Mouse (Mus musculus): ENCODE data around the gene Ick.
"Not testable (repeated sequence)": the region's sequence is repeated elsewhere in the genome, so short reads cannot be mapped to it uniquely, and the experiment has no call there.

Gene Ick

DNA sequence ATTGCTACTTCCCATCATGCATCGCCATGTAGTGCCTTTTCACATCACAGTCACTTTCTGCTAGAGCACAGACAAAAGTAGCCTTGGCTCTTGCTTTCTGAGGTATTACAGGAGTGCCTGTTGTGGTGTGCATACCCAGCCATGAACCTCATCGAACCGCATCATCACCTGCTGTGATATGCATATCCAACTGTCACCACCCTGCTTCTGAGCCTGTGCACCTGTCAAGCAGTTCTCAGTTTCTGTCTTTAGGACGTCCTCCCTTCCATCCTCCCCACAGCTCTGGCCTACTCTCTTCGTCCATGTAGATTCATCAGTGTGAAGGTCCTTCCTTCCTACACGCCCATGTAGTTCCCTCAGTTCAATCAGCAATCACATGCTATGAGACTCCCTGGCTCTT lies 39.2 kb downstream of the Ick start:
- no peak for DNase-seq (ENCODE audit: low read depth, low spot score)

GRCm38 (mm10) chr9:78149770-78150169 lies 40.8 kb downstream of the Ick start:
- DNase-seq (ENCODE audit: low read depth, low spot score): peak; percentile 22

DNA sequence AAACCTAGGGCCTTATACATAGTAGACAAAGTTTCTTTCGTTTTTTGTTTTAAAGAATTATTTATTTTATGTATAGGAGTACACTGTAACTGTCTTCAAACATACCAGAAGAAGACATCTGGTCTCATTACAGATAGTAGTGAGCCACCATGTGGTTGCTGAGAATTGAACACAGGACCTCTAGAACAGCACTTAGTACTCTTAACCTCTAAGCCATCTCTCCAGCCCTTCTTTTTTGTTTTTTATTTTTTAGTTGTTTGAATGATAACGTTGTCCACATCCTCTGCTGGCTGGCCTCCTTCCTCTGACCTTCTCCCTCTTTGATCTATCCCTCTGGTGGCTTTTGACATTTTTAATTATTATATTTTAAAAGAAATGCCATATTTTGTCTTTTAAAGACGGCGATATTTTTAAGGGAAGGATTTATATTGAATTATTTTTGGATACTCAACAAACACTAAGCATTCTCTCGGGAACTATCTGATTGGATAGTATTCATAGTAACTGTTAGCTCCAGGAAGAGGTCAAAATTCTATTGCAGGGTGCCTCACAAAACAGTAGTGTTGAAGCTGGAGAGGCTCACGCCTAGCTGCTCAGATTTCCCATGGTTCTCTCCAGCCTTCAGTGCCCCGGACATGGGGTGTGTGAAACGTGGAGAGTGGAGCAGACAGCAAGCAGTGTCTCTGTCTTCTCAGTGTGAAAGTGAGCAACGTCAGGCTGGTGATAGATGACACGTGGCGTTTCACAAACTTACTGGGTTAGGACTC lies 45.4 kb downstream of the Ick start:
- no peak for DNase-seq (ENCODE audit: low read depth, low spot score)

DNA sequence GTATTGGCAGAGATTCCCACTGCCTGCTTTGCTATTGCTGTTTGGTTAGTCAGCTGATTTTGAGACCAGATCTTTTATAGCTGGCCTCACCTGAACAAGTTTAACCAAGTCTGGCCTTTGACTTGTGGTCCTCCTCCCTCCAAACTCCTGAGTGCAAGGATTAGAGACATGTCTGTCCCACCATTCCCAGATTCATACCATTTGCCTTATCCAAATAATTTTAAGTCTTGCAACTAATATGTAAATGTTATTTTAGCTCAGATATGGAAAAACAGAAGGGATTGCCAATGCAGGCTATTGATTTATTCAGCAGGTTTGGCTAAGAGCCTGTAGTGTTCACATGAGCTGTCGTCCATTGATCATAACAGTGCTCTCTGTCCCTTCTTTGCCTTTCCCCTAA lies 48.2 kb downstream of the Ick start:
- no peak for DNase-seq (ENCODE audit: low read depth, low spot score)

DNA sequence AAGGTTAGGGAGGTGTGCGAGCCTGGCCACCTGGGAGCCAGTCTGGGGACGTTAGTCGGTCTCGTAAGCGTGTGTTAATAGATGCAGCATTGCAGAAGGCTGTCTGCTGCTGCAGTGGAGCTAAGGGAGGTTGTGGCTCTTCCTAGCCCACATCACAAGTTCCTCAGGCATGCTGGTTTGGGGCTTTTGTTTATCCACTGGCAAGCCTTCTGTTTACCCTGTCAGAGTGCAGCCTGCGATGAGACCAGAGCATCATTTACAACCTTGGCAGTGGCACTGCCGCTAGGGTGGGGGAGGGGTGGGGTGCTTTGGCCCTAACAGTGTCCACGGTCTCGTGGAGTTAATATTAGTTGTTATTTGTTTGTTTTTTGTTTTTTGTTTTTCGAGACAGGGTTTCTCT lies 54.3 kb downstream of the Ick start:
- DNase-seq (ENCODE audit: low read depth, low spot score): no peak

DNA sequence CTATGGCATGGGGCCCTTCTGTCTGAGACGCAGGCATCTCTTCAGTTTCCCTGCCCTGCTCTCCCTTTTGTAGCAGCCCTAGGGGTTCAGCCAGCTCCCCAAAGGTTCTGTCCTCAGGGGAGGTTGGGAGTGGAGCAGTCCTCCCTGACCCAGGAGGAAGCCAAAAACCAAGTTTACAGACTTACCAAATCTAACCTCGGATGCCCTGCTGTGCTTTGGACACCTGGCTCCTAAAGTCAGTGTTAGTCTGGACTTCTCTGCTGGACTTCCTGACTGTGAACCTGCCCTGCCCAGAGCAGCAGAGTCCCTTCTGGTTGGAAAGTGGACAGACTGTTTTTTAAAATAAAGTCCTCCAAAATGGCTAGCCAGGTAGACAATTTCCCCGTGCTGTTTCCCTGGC lies 55.7 kb downstream of the Ick start:
- no peak for DNase-seq (ENCODE audit: low read depth, low spot score)

GRCm38 (mm10) chr9:78165454-78165853 lies 56.5 kb downstream of the Ick start:
- DNase-seq (ENCODE audit: low read depth, low spot score): no peak

DNA sequence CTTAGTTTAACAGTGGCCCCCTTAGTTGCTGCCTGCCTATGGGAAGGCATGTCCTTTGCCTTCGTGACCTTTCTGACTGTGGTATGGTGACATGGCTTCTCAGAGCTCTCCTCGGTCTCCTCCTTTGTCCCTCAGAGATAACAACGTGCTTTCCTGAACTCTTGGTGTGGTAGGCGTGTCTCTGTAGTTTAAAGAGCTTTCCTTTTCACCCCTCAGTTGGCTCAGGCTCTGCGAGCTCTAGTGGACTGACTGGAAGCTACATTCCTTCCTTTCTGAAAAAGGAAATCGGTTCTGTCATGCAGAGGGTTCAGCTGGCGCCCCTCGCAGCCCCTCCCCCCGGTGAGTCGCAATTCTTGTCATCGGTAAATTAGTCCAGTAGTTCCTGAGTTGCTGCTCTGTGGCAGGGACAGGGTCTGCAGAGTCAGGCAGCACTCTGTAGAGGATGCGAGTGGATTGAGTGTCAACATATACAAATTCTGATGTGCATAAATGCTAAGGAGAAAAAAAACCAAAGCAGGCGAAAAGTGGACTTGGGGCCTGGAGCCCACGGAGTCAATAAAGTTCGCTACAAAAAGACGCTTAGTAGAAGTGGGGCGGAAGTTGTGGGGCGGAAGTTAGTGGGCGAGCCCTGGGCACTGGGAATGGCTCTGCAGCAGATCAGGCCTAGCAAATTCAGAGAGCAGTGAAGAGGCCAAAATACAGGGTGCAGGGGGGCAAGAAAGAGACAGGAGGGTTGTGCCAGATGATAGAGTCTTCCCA lies 57.9 kb downstream of the Ick start:
- DNase-seq (ENCODE audit: low read depth, low spot score): no peak

- no peak for DNase-seq (ENCODE audit: low read depth, low spot score)
Observed at GRCm38 (mm10) chr9:78167453-78167969, 58.5 kb downstream of the Ick start.

- no peak for DNase-seq (ENCODE audit: low read depth, low spot score)
Observed at GRCm38 (mm10) chr9:78168864-78169263, 59.9 kb downstream of the Ick start.

- no peak for DNase-seq (ENCODE audit: low read depth, low spot score)
Observed at GRCm38 (mm10) chr9:78174016-78174415, 65.0 kb downstream of the Ick start.

- DNase-seq (ENCODE audit: low read depth, low spot score): peak; percentile 11
Observed at GRCm38 (mm10) chr9:78174925-78175276, 65.9 kb downstream of the Ick start.

DNA sequence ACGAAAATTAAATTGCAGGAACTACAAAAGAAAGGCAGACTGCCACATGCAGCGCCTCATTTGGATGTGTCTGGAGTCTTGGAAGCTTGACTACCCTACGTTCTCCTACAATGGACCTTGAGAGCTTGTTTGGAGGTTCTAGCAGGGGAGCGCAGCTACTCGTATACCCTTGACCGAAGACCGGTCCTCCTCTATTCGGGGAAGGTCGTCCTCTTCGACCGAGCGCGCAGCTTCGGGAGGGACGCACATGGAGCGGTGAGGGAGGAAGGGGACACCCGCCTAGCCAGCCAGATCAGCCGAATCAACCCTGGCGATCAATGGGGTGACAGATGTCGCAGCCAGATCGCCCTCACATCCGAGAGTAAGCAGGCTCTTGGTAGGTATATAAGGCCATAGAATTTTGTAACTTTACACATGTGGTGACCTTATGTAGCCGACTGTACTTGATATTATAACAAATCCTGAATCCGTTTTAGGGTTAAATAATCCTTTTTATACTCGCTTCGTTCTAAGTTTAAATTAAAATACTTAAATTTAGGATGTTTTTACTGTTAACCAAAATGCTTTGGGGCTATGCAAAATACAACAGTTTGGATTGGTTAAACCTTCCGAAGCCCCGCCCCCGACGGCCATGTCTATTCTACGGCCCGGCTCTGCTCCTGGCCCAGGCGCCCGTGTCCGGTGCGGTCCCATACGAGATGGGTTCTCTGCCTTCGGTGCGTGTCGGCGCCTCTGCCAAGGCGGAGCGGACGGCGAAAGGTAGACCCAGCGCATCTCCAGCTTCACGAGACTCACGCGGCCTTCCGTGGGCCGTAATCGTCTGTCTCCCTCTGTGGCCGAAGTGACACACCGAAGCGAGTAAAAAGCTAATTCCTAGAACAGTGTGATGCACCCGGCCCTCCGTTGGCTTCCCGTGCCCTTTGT lies 66.5 kb downstream of the Ick start:
- DNase-seq (ENCODE audit: low read depth, low spot score): peak; percentile 95

GRCm38 (mm10) chr9:78176201-78176727 lies 67.3 kb downstream of the Ick start:
- peak; percentile 82 for DNase-seq (ENCODE audit: low read depth, low spot score)

DNA sequence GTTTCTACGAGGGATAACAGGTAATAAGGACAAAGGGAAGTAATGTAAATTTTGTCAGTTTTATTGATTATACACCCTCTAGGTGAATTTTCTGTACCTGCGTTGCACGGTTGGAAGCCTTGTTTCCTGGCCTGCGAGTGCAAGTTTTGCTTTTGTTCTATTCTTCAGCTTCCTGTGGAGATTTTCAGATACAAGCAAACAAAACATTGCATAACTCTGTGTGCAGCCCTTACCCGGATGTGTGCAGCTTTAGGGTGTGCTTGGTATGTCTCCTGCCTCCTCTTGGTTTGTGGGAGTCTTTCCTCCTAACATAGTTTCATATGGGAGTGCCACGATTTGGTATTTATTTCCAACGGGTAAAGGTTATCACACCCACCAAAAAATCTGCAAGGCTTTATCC lies 67.8 kb downstream of the Ick start:
- peak; percentile 74 for DNase-seq (ENCODE audit: low read depth, low spot score)

GRCm38 (mm10) chr9:78178197-78178596 lies 69.2 kb downstream of the Ick start:
- no peak for DNase-seq (ENCODE audit: low read depth, low spot score)

DNA sequence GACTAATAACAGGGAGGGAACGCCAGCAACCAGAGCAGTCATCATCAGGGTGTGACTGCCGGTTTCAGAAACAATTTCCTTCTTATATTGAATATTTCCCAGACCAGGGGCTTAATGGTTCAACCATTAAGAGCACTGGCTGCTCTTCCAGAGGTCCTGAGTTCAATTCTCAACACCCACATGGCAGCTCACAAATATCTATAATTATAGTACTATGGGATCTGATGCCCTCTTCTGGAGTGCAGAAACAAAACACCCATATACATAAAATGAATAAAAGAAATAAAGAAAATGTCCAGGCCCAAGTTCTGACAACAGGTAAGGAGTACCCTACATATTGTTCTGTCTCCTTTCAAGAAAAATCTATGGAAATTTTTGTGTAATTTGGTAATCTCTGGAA lies 70.1 kb downstream of the Ick start:
- peak; percentile 10 for DNase-seq (ENCODE audit: low read depth, low spot score)

DNA sequence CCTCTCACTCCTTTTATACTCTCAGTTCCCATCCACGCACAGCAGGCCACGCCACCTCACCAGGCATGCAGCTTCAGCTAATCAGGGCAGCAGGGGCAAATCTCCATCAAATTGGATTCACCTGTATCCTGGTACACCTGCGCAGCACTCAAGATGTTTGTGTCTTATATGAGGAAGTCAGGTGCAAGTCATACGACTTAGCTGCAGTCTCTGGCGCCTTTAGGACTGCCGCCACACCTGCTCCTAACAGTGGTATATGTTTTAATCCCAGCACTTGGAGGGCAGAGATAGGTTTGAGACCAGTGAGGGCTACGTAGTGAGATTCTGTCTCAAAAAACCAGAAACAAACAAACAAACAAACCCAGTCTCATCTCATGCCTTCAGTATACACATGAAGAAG lies 73.5 kb downstream of the Ick start, which contains the start of gene Gsta4:
Gene Gsta4 (plus strand): TSS at position 301 of the 400 bp plus-strand sequence.
- DNase-seq (ENCODE audit: low read depth, low spot score): not testable (repeated sequence)

GRCm38 (mm10) chr9:78185686-78186085 lies 76.7 kb downstream of the Ick start:
- no peak for DNase-seq (ENCODE audit: low read depth, low spot score)

DNA sequence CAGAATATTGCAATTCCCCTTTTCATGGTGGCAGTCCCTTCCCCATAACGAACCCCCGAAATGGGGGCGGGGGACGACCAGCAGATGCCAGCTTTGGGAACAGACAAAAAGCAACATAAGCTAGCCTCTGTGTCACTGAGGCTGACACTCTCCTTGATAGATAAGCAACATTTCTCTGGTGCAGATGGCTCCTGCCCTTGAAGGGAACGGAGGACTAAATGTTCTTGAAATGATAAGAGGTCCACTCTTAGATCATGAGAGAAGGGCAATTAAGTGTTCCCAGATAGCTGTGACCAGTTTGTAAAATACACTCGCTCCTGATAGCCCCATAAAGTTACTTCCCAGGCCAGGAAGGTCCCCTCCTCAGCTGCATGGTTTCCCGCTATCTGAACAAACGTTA lies 79.9 kb downstream of the Ick start:
- DNase-seq (ENCODE audit: low read depth, low spot score): no peak

Measured in CD4-positive, CD25-positive, alpha-beta regulatory T cell, adult 2 months (primary cell).